Mouse (Mus musculus) MEL (cell line): ENCODE measurements at regions not wholly inside any gene's neighbourhood (a gene's known extent, or its start where the extent isn't known, plus 50 kb on each side); places are given as distances from the start of the nearest gene placed in this dataset.
A peak's percentile ranks its signal among the peaks of the same experiment; 100 is the strongest.

ENCODE experiments used
- DNase-seq: peaks from one replicate; pipeline ENCODE4 v3.0.0; 2011; ENCODE audit warnings: low read depth, low spot score
- H3K27ac ChIP-seq: 2 replicates; pipeline ENCODE4 v1.5.1; 2012; ENCODE audit warnings: low read depth, mild to moderate bottlenecking, control low read depth, low read length, moderate library complexity; ENCODE audit not compliant: control insufficient read depth
- H3K27me3 ChIP-seq, 2 experiments: fragments of 150-350 bp in 1 of 2; sonication (generic) in 1 of 2; 2 replicates each; pipeline ENCODE4 v1.6.1; 2012; ENCODE audit warnings: low read length in 2 of 2, mild to moderate bottlenecking in 2 of 2, improper control_type of control experiment in 1 of 2, moderate library complexity in 1 of 2; ENCODE audit not compliant: insufficient read depth in 2 of 2, control insufficient read depth in 1 of 2
- H3K36me3 ChIP-seq, 2 experiments: 2 replicates each; pipeline ENCODE4 v1.6.1; 2012 to 2014; ENCODE audit warnings: low read length in 2 of 2, improper control_type of control experiment in 1 of 2, inconsistent platforms in 1 of 2, mild to moderate bottlenecking in 1 of 2; ENCODE audit not compliant: insufficient read depth in 2 of 2, control insufficient read depth in 1 of 2
- H3K4me1 ChIP-seq, 2 experiments: fragments of 150-350 bp in 1 of 2; sonication (generic) in 1 of 2; 2 replicates each; pipeline ENCODE4 v1.6.1; 2012; ENCODE audit warnings: low read length in 2 of 2, improper control_type of control experiment in 1 of 2, mild to moderate bottlenecking in 1 of 2; ENCODE audit not compliant: insufficient read depth in 2 of 2, control insufficient read depth in 1 of 2
- H3K4me3 ChIP-seq, 2 experiments: fragments of 150-350 bp in 1 of 2; sonication (generic) in 1 of 2; 2 replicates each; pipeline ENCODE4 v1.5.1; 2012; ENCODE audit warnings: low read depth in 2 of 2, low read length in 2 of 2, mild to moderate bottlenecking in 2 of 2, moderate library complexity in 2 of 2, control low read depth in 1 of 2, improper control_type of control experiment in 1 of 2; ENCODE audit not compliant: control insufficient read depth in 1 of 2, insufficient read depth in 1 of 2
- H3K79me2 ChIP-seq: 2 replicates; pipeline ENCODE4 v1.6.1; 2012; ENCODE audit warnings: mild to moderate bottlenecking, low read length, moderate library complexity; ENCODE audit not compliant: control insufficient read depth, poor library complexity, insufficient read depth
- H3K9ac ChIP-seq: 2 replicates; pipeline ENCODE4 v1.6.1; 2012; ENCODE audit warnings: low read depth, mild to moderate bottlenecking, control low read depth, low read length, moderate library complexity; ENCODE audit not compliant: control insufficient read depth, poor library complexity, severe bottlenecking
- H3K9me3 ChIP-seq: fragments of 150-350 bp; sonication (generic); replicated peaks from 2 replicates; pipeline ENCODE4 v1.6.1; 2012; ENCODE audit warnings: mild to moderate bottlenecking, low read length, improper control_type of control experiment, moderate library complexity; ENCODE audit not compliant: insufficient read depth
- BHLHE40 ChIP-seq: IDR thresholded peaks from 2 replicates; pipeline ENCODE4 v1.6.1; 2012; ENCODE audit warnings: low read depth, mild to moderate bottlenecking, inconsistent platforms, low read length, improper control_type of control experiment, borderline replicate concordance
- CHD1 ChIP-seq: IDR thresholded peaks from 2 replicates; pipeline ENCODE4 v1.6.1; 2012; ENCODE audit warnings: low read depth, mild to moderate bottlenecking, inconsistent platforms, low read length, improper control_type of control experiment
- CHD2 ChIP-seq: IDR thresholded peaks from 2 replicates; pipeline ENCODE4 v1.6.1; 2011; ENCODE audit warnings: low read length, improper control_type of control experiment
- CTCF ChIP-seq, 3 experiments: IDR thresholded peaks in 2 of 3; conservative IDR thresholded peaks in 1 of 3; 2 replicates each; pipeline ENCODE4 v1.5.1; 2011 to 2012; ENCODE audit warnings: low read length in 3 of 3, low read depth in 2 of 3, mild to moderate bottlenecking in 2 of 3, improper control_type of control experiment in 1 of 3, inconsistent platforms in 1 of 3, mixed read lengths in 1 of 3, moderate library complexity in 1 of 3; ENCODE audit not compliant: control insufficient read depth in 1 of 3, insufficient read depth in 1 of 3, poor library complexity in 1 of 3, severe bottlenecking in 1 of 3
- E2F4 ChIP-seq: IDR thresholded peaks from 2 replicates; pipeline ENCODE4 v1.6.1; 2011; ENCODE audit warnings: low read depth, low read length, improper control_type of control experiment, borderline replicate concordance
- ELF1 ChIP-seq: IDR thresholded peaks from 2 replicates; pipeline ENCODE4 v1.6.1; 2014; ENCODE audit warnings: low read depth, mild to moderate bottlenecking, inconsistent platforms, low read length, improper control_type of control experiment, moderate library complexity
- EP300 ChIP-seq, 2 experiments: IDR thresholded peaks; 2 replicates each; pipeline ENCODE4 v1.6.1; 2011; ENCODE audit warnings: improper control_type of control experiment in 2 of 2, low read length in 2 of 2, low read depth in 1 of 2, mild to moderate bottlenecking in 1 of 2
- ETS1 ChIP-seq: IDR thresholded peaks from 2 replicates; pipeline ENCODE4 v1.6.1; 2012; ENCODE audit warnings: low read depth, mild to moderate bottlenecking, inconsistent platforms, low read length, improper control_type of control experiment, moderate library complexity
- GABPA ChIP-seq: IDR thresholded peaks from 2 replicates; pipeline ENCODE4 v1.6.1; 2012; ENCODE audit warnings: low read depth, mild to moderate bottlenecking, inconsistent platforms, low read length, improper control_type of control experiment, moderate library complexity
- HCFC1 ChIP-seq: IDR thresholded peaks from 2 replicates; pipeline ENCODE4 v1.6.1; 2012; ENCODE audit warnings: low read depth, mild to moderate bottlenecking, inconsistent platforms, low read length, improper control_type of control experiment, moderate library complexity
- JUND ChIP-seq: IDR thresholded peaks from 2 replicates; pipeline ENCODE4 v1.6.1; 2011; ENCODE audit warnings: low read depth, mild to moderate bottlenecking, improper control_type of control experiment, low read length
- KAT2A ChIP-seq: conservative IDR thresholded peaks from 2 replicates; pipeline ENCODE4 v1.6.1; 2012; ENCODE audit warnings: low read depth, low read length, improper control_type of control experiment, inconsistent platforms
- MAFK ChIP-seq: IDR thresholded peaks from 2 replicates; pipeline ENCODE4 v1.6.1; 2011; ENCODE audit warnings: low read depth, mild to moderate bottlenecking, low read length, improper control_type of control experiment, borderline replicate concordance
- MAX ChIP-seq: IDR thresholded peaks from 2 replicates; pipeline ENCODE4 v1.6.1; 2011; ENCODE audit warnings: low read length, improper control_type of control experiment
- MAZ ChIP-seq: IDR thresholded peaks from 2 replicates; pipeline ENCODE4 v1.6.1; 2012; ENCODE audit warnings: low read depth, mild to moderate bottlenecking, inconsistent platforms, low read length, improper control_type of control experiment
- MXI1 ChIP-seq: IDR thresholded peaks from 2 replicates; pipeline ENCODE4 v1.6.1; 2011; ENCODE audit warnings: mild to moderate bottlenecking, low read depth, low read length, improper control_type of control experiment
- MYB ChIP-seq: IDR thresholded peaks from 2 replicates; pipeline ENCODE4 v1.6.1; 2011; ENCODE audit warnings: mild to moderate bottlenecking, low read depth, low read length, improper control_type of control experiment
- MYC ChIP-seq: IDR thresholded peaks from 2 replicates; pipeline ENCODE4 v1.6.1; 2011; ENCODE audit warnings: low read depth, mild to moderate bottlenecking, low read length, improper control_type of control experiment, moderate library complexity
- NRF1 ChIP-seq: IDR thresholded peaks from 2 replicates; pipeline ENCODE4 v1.6.1; 2014; ENCODE audit warnings: low read depth, mild to moderate bottlenecking, inconsistent platforms, low read length, improper control_type of control experiment, moderate library complexity; ENCODE audit not compliant: poor library complexity, insufficient read depth, severe bottlenecking
- POLR2A ChIP-seq, 2 experiments: IDR thresholded peaks; 2 replicates each; pipeline ENCODE4 v1.6.1; 2011 to 2012; ENCODE audit warnings: low read length in 2 of 2, mild to moderate bottlenecking in 2 of 2, control low read depth in 1 of 2, improper control_type of control experiment in 1 of 2, low read depth in 1 of 2, moderate library complexity in 1 of 2; ENCODE audit not compliant: control insufficient read depth in 1 of 2, insufficient read depth in 1 of 2, poor library complexity in 1 of 2
- POLR2AphosphoS2 ChIP-seq: IDR thresholded peaks from 2 replicates; pipeline ENCODE4 v1.6.1; 2011; ENCODE audit warnings: low read length, improper control_type of control experiment
- POLR2AphosphoS5 ChIP-seq: IDR thresholded peaks from 2 replicates; pipeline ENCODE4 v1.6.1; 2012; ENCODE audit warnings: low read depth, borderline replicate concordance, mild to moderate bottlenecking, inconsistent platforms, low read length, moderate library complexity, mixed read lengths
- SIN3A ChIP-seq: IDR thresholded peaks from 2 replicates; pipeline ENCODE4 v1.6.1; 2012; ENCODE audit warnings: low read length, improper control_type of control experiment, inconsistent platforms
- SMC3 ChIP-seq: IDR thresholded peaks from 2 replicates; pipeline ENCODE4 v1.6.1; 2011; ENCODE audit warnings: low read depth, low read length, improper control_type of control experiment
- TAL1 ChIP-seq: IDR thresholded peaks from 2 replicates; pipeline ENCODE4 v1.6.1; 2012; ENCODE audit warnings: mild to moderate bottlenecking, inconsistent platforms, low read length, moderate library complexity, mixed read lengths
- TBP ChIP-seq: IDR thresholded peaks from 2 replicates; pipeline ENCODE4 v1.8.0; 2011; ENCODE audit warnings: low read depth, low read length, improper control_type of control experiment
- TCF12 ChIP-seq: IDR thresholded peaks from 2 replicates; pipeline ENCODE4 v1.6.1; 2014; ENCODE audit warnings: low read depth, mild to moderate bottlenecking, inconsistent platforms, low read length, improper control_type of control experiment, moderate library complexity
- UBTF ChIP-seq: IDR thresholded peaks from 2 replicates; pipeline ENCODE4 v1.6.1; 2012; ENCODE audit warnings: low read depth, mild to moderate bottlenecking, inconsistent platforms, low read length, improper control_type of control experiment, moderate library complexity, borderline replicate concordance; ENCODE audit not compliant: insufficient read depth
- USF1 ChIP-seq: IDR thresholded peaks from 2 replicates; pipeline ENCODE4 v1.6.1; 2014; ENCODE audit warnings: low read depth, mild to moderate bottlenecking, inconsistent platforms, low read length, improper control_type of control experiment, moderate library complexity
- USF2 ChIP-seq, 2 experiments: IDR thresholded peaks; 2 replicates each; pipeline ENCODE4 v1.6.1; 2011 to 2012; ENCODE audit warnings: improper control_type of control experiment in 2 of 2, low read length in 2 of 2, borderline replicate concordance in 1 of 2, inconsistent platforms in 1 of 2, low read depth in 1 of 2, mild to moderate bottlenecking in 1 of 2; ENCODE audit not compliant: insufficient read depth in 1 of 2
- ZKSCAN1 ChIP-seq: IDR thresholded peaks from 2 replicates; pipeline ENCODE4 v1.6.1; 2012; ENCODE audit warnings: low read depth, mild to moderate bottlenecking, inconsistent platforms, low read length, improper control_type of control experiment, moderate library complexity

- TF ChIP-seq TCF12, result no peak
- TF ChIP-seq ETS1, result peak; percentile 89
- TF ChIP-seq SIN3A, result peak; percentile 80
- peak; percentile 65 for TF ChIP-seq ELF1
- TF ChIP-seq MAX, result no peak
- no peak for TF ChIP-seq USF1
- TF ChIP-seq JUND, result no peak
- no peak for TF ChIP-seq POLR2A (IDR thresholded peaks at IDR 0.05; ENCODE audit: control insufficient read depth in 1 of 2, insufficient read depth in 1 of 2, low read depth in 1 of 2, low read length in 2 of 2, poor library complexity in 1 of 2)
- TF ChIP-seq UBTF, result no peak
- TF ChIP-seq ZKSCAN1, result no peak
- no peak for TF ChIP-seq NRF1
- TF ChIP-seq MXI1, result peak; percentile 83
- TF ChIP-seq TBP, result peak; percentile 55
- no peak for TF ChIP-seq CHD2
Measured at GRCm38 (mm10) chr19:32903454-32904108, 146.3 kb downstream of the Pten start (continued).

- H3K27ac ChIP-seq, result peak overlapping the region; percentile 89
- H3K36me3 ChIP-seq, result peaks cover 0 to 16% of the 10 kb centered on the region in 2 experiments; a peak in 2 of 4 replicates
- H3K4me1 ChIP-seq, result peaks cover 3 to 12% of the 10 kb centered on the region in 2 experiments
- no peaks in the 10 kb centered on the region for H3K79me2 ChIP-seq
- H3K9me3 ChIP-seq, result no peaks in the 10 kb centered on the region
- H3K9ac ChIP-seq, result peak overlapping the region; percentile 44
- H3K4me3 ChIP-seq, result peak overlapping the region; percentile 48 to 73
- peak; percentile 93 for DNase-seq
- no peaks in the 10 kb centered on the region for H3K27me3 ChIP-seq
- TF ChIP-seq JUND (peak; percentile 82; the same call in 1 of the 2 replicates), MYC (peak; percentile 50; the same call in 1 of the 2 replicates), MXI1 (peak; percentile 38; the same call in 1 of the 2 replicates), HCFC1 (peak; percentile 39), MYB (peak; percentile 97), GABPA (peak; percentile 93), E2F4 (no peak), SMC3 (peak; percentile 11; the same call in 1 of the 2 replicates), POLR2AphosphoS2 (no peak), SIN3A (peak; percentile 80), ZKSCAN1 (no peak), CHD1 (no peak), MAZ (0 out of 2 replicates have a peak, but pooled peaks have one; percentile 11), MAX (peak; percentile 60), USF1 (no peak), USF2 (IDR thresholded peaks at IDR 0.05; ENCODE audit: borderline replicate concordance in 1 of 2, insufficient read depth in 1 of 2, low read depth in 1 of 2, low read length in 2 of 2) (no peak), POLR2A (IDR thresholded peaks at IDR 0.05; ENCODE audit: control insufficient read depth in 1 of 2, insufficient read depth in 1 of 2, low read depth in 1 of 2, low read length in 2 of 2, poor library complexity in 1 of 2) (no peak), BHLHE40 (no peak), TAL1 (peak; percentile 32), TCF12 (peak; percentile 76; the same call in 1 of the 2 replicates), CTCF (IDR thresholded peaks at IDR 0.05 in 2 of 3, conservative IDR thresholded peaks at IDR 0.05 in 1 of 3; ENCODE audit: control insufficient read depth in 1 of 3, insufficient read depth in 1 of 3, low read depth in 2 of 3, low read length in 3 of 3, poor library complexity in 1 of 3, severe bottlenecking in 1 of 3) (no peak), KAT2A (no peak), UBTF (no peak), CHD2 (no peak), MAFK (peak; percentile 82; the same call in 1 of the 2 replicates), EP300 (IDR thresholded peaks at IDR 0.05; ENCODE audit: low read depth in 1 of 2, low read length in 2 of 2) (peak; percentile 94 to 96), POLR2AphosphoS5 (no peak), ETS1 (peak; percentile 98)
Measured at GRCm38 (mm10) chr19:32904517-32904916, 147.2 kb downstream of the Pten start.
